Mouse (Mus musculus) CD8-positive naive resting alpha-beta T cell, adult 2 months (primary cell): ENCODE results near the gene Mark3.
"Not testable (repeated sequence)": the region's sequence is repeated elsewhere in the genome, so short reads cannot be mapped to it uniquely, and the experiment has no call there.

Experiments
- DNase-seq, 2 experiments: peaks; one replicate each; pipeline ENCODE4 v3.0.0; 2022; ENCODE audit warnings: low read depth in 2 of 2, low spot score in 2 of 2

The Mark3 gene

GRCm38 (mm10) chr12:111618266-111618665 is 43.9 kb downstream of the Mark3 start:
- DNase-seq = no peak

- no peak for DNase-seq
Observed at GRCm38 (mm10) chr12:111648061-111648645, 73.8 kb downstream of the Mark3 start.

DNA sequence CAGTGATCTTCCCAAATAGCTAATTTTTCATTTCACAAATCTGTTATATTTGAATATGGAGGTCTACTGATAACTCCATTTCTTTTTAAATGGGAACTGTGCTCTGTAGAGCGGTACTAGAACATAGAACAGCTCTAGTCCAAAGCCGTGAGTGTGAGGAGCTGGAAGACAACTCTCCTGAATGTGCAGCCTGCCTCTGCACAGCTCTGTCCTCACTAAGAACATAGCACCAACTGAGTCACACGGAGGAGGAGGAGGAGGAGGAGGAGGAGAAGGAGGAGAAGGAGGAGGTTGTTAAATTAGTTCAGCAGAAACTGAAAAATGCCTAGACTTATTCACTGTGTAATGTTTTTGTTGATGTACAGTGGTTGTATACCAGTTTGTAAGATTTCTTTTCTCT is 78.6 kb downstream of the Mark3 start:
- no peak for DNase-seq

- peak; percentile 26 to 53 for DNase-seq
Observed at GRCm38 (mm10) chr12:111653434-111653833, 79.1 kb downstream of the Mark3 start.

DNA sequence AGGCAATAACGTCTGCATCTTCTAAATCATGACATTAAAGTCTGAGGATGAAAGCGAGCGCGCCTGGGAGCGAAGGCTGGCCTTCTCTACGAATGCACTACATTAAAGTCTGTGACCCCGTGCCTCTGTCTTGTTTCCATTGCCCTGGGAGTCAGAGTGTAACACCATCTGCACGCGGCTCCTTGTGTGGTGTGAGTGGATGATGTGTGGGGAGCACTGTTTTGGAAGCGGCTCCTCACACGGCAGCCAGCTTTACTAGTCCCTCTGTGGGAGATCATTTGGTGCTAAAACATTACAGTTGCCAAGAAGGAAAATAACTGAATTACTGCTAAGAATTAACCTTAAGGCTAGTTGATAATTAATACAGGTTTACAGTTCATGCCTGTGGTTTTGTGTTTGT is 81.4 kb downstream of the Mark3 start:
- DNase-seq = no peak

GRCm38 (mm10) chr12:111659331-111659730 is 85.0 kb downstream of the Mark3 start:
- no peak for DNase-seq

GRCm38 (mm10) chr12:111660628-111661027 is 86.3 kb downstream of the Mark3 start:
- no peak for DNase-seq

GRCm38 (mm10) chr12:111661554-111661953 is 87.2 kb downstream of the Mark3 start:
- not testable (repeated sequence) for DNase-seq

DNA sequence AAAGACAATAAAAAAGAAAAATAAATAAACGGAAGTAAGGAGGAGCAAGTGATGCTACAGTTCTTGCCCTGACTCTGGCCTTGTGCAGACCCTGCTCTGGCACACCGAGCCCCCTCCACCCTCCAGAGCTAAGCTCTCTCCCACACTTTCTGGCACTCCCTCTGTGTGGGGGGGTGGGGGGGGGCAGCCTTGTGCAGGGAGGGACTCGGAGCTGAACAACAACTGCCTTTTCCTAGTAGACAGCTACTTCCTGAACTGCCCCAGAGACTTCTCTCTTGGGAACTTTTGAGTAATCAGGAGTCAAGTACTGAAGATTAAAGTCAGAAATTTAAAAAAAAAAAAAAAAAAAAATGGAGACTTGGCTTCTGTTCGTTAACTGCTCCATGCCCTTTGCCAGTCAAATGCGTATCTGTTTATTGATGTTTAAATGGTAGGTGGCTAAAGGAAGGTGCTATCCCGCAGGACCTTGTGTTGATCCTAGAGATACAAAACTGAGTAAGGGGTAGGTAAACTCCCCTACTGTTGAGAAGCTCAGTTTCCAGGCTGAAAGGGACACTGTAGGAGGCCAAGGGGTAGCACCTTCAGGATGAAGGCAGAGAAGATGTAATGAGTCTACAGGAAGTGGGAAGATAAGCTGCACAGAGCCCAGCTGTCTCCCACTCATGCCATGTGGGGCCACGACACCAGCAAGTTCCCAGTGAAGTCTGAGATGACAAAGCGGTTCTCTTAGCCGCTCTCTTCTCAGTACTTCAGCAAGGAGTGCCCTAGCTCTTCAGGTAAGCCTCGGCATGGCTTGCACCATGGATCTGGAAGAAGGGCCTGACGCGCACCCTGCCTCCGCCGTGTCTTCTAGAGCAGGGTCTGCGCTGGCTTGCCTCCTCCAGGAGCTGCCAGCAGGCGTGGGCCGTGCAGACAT is 89.2 kb downstream of the Mark3 start:
- no peak for DNase-seq

GRCm38 (mm10) chr12:111664144-111664634 is 89.9 kb downstream of the Mark3 start:
- no peak for DNase-seq

GRCm38 (mm10) chr12:111665041-111665880 is 90.9 kb downstream of the Mark3 start:
- DNase-seq = no peak

- DNase-seq = no peak
Observed at GRCm38 (mm10) chr12:111666380-111666779, 92.1 kb downstream of the Mark3 start.

- no peak for DNase-seq
Observed at GRCm38 (mm10) chr12:111667421-111667820, 93.1 kb downstream of the Mark3 start.

DNA sequence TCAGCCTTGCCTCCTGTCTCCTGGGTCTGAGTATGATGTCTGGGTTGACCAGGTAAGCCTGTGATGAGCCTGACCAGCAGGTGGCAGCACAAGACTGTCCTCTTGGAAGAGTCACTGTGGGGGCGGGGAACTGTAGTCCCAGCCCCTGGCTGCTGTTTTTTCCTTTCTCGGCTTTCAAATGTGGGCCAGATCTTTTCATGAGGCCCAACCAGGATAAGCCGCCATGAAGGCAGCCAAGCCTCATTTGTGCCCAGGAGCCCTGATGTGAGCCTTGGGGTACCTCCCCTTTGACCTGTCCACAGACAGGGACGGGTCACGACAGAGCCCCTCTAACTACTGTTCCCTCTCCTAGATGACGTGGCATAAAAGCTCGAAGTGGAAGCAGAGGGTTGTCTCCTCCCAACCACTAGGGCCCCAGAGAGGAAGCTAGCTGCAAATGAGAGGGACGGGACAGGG is 94.2 kb downstream of the Mark3 start:
- DNase-seq = peak; percentile 90 to 96

GRCm38 (mm10) chr12:111669000-111669788 is 94.9 kb downstream of the Mark3 start:
- no peak for DNase-seq

DNA sequence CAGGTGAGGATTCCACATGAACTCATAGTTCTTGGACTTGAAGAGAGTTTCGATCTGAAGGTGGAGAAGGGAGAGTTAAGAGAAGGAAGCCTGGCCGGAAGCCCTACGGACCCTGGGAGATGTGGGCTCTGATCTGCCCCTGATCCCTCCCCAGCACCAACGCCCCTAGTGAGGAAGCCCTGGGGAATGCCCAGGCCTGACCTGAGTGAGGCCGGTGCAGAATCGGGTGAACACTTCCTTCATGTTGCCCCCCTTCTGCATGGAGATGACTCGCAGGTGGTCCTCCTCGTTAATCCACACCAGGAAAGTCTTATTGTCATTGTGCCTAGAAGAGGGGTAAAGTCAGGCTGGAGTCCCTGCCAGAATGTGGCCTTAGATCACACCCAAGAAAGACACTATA is 95.6 kb downstream of the Mark3 start:
- no peak for DNase-seq

DNA sequence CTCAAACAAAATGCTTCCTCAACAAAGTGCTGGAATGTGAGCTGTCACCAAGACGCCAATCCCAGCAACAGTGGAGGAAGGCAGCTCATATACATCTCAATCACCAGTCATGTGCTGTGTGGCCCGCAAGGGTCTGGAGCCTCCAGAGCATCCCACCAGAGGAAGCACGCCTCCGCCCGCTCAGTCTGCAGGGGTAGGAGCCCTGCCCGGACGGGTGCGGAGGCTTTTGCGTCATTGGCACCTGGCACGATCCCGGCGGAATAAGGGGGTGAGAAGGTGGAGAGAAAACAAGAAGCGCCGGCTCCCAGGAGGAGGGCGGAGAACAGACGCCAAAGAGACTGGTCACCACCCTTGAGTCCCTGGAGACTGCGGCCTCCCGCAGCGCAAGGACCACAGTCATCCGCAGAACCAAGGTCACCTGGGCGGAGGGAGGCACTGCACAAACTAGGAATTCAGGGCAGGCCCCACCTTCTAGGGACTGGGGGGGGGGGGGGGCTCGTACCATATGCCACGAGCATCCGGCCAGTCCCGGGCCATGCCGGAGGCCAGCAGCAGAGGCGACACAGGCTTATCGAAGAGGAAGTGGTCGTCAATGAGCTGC is 96.1 kb downstream of the Mark3 start:
- no peak for DNase-seq

DNA sequence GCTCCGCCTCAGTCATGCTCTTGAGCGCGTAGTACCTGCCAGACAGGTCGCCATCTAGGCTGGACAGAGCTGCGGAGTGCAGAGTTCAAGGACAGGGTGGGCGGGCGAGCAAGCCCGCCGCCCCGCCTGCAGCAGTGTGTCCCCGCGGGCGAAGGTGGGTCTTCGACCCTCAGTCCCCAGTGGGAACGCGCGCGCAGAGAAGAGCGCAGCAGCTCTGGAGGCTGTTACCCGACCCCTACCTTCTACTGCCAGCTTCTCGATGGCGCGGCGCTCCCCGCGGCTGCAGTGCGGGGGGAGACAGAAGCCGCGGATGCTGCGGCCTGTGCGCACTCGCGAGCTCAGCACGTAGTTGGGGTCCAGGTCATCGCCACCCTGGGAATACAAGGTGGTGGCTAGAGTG is 96.7 kb downstream of the Mark3 start:
- no peak for DNase-seq

DNA sequence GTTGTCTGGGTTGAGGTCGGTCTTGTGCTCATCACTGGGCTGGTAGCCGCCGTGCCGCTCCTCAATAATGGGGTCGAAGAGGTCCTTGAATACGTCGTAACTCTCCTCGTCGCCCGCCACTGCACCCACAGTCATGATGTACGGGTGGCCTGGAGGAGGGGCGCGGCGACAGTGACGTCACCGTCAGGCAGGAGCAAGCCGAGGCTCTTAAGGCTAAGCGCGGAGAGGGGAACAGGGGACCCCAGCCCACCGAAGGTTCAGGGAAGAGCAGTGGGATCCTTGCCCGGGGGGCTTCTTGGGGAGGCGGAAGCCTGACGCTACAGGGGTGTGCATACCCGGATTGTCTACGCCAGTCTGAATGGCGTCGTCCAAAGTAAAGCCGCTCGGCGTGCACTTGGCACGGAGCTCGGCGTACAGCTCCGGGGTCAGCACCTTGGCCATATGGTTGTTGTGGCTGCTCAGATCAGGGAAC is 97.1 kb downstream of the Mark3 start:
- peak; percentile 48 to 56 for DNase-seq

DNA sequence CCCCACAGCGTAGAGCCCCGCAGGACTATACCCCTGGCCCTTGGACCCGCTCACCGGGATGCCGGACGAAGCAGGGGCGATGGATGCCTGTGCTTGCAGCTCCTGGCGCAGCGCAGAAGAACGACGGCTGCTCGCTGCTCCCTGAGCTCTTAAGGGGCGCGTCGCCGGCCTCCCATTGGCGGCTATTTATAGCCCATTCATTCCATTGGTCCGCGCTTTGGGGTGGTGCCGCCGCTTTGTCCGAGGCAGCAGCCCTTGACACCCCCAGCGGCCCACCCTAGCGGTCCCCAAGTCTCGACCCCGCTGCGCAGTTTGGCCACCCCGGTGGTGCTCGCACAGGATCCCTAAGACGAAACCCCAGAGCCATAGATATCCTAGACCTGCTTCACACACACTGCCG is 97.9 kb downstream of the Mark3 start, which contains the start of gene Ckb:
Gene Ckb, minus strand, starts transcription at position 163 of the 400 bp plus-strand sequence.
- no peak for DNase-seq
